Mouse (Mus musculus) midbrain, embryonic 13.5 days (tissue): ENCODE measurements around the gene Igtp. TPM values are rescaled to one million over a fixed set of nuclear protein-coding genes. Genes with fewer than 3 reads are reported as not detected.
A peak's percentile ranks its signal among the peaks of the same experiment; 100 is the strongest.

Source experiments
- ATAC-seq: fragments of 200-750 bp; cut with Nextera tagmentation; 2 replicates; pipeline ENCODE4 v1.8.0; 2017; ENCODE audit warnings: mild to moderate bottlenecking, moderate TSS enrichment, moderate library complexity
- H3K27ac ChIP-seq: fragments of 300-500 bp; sonication (generic); 2 replicates; pipeline ENCODE4 v1.5.1; 2015; ENCODE audit warnings: inconsistent platforms, mild to moderate bottlenecking, moderate library complexity
- H3K27me3 ChIP-seq: fragments of 300-500 bp; sonication (generic); 2 replicates; pipeline ENCODE4 v1.6.1; 2015; ENCODE audit warnings: mild to moderate bottlenecking, inconsistent platforms
- H3K36me3 ChIP-seq: fragments of 300-500 bp; sonication (generic); 2 replicates; pipeline ENCODE4 v1.6.1; 2015; ENCODE audit warnings: mild to moderate bottlenecking, inconsistent platforms
- H3K4me1 ChIP-seq: fragments of 300-500 bp; sonication (generic); replicated peaks from 2 replicates; pipeline ENCODE4 v1.6.1; 2015; ENCODE audit warnings: inconsistent platforms
- H3K4me2 ChIP-seq: fragments of 300-500 bp; sonication (generic); replicated peaks from 2 replicates; pipeline ENCODE4 v1.6.1; 2015; ENCODE audit warnings: moderate library complexity, mild to moderate bottlenecking, inconsistent platforms
- H3K4me3 ChIP-seq: fragments of 300-500 bp; sonication (generic); replicated peaks from 2 replicates; pipeline ENCODE4 v1.5.1; 2015; ENCODE audit warnings: mild to moderate bottlenecking, inconsistent platforms
- H3K9ac ChIP-seq: fragments of 300-500 bp; sonication (generic); replicated peaks from 2 replicates; pipeline ENCODE4 v1.6.1; 2015; ENCODE audit warnings: mild to moderate bottlenecking, inconsistent platforms
- H3K9me3 ChIP-seq: fragments of 300-500 bp; sonication (generic); 2 replicates; pipeline ENCODE4 v1.6.1; 2016; ENCODE audit warnings: mild to moderate bottlenecking, inconsistent platforms
- WGBS: fragments of 180-500 bp; shearing (Covaris S2); methylation state at CpG from one replicate; pipeline ENCODE4 v1.1.7; 2015; 5-methylcytosine and 5-hydroxymethylcytosine counted together
- polyA plus RNA-seq: library from polyadenylated mRNA; unstranded; fragments of >200 nt; fragmentation: Nextera tagmentation; extraction: Ambion mirVana; gene quantifications from 2 replicates; pipeline ENCODE4 v1.2.1, GENCODE M21; 2015

Gene Igtp
- polyA plus RNA-seq, 1 experiment from 2014 or later, result 1.3 TPM

GRCm38 (mm10) chr11:58238840-58239791 lies 39.8 kb downstream of the Igtp start:
- WGBS, result 2% methylated on average over 37 of the region's 37 CpGs
- ATAC-seq, result peak; percentile 95
- no peaks in the 10 kb centered on the region for H3K9me3 ChIP-seq

GRCm38 (mm10) chr11:58247294-58247693 lies 47.9 kb downstream of the Igtp start:
- Histone ChIP-seq H3K27ac (no peak overlapping the region), H3K27me3 (0 out of 2 replicates have a peak, but pooled peaks cover 3% of the 10 kb centered on the region), H3K9ac (no peak overlapping the region), H3K4me2 (no peak overlapping the region), H3K4me3 (no peak overlapping the region), H3K36me3 (no peaks in the 10 kb centered on the region), H3K4me1 (no peaks in the 10 kb centered on the region), H3K9me3 (no peaks in the 10 kb centered on the region)
- no peak for ATAC-seq
- 55% methylated on average over 4 of the region's 4 CpGs for WGBS

More at GRCm38 (mm10) chr11:58238840-58239791, 39.8 kb downstream of the Igtp start:
- Histone ChIP-seq H3K27ac (no peak overlapping the region), H3K27me3 (no peaks in the 10 kb centered on the region; the same call in 1 of the 2 replicates), H3K4me3 (peak overlapping the region; percentile 44), H3K4me1 (peaks cover 8% of the 10 kb centered on the region; the same call in 1 of the 2 replicates), H3K36me3 (no peaks in the 10 kb centered on the region), H3K4me2 (peak overlapping the region; percentile 61), H3K9ac (peak overlapping the region; percentile 53)

GRCm38 (mm10) chr11:58249203-58249981 lies 50.0 kb downstream of the Igtp start:
- no peak for ATAC-seq
- H3K4me1 ChIP-seq, result no peaks in the 10 kb centered on the region
- 0 out of 2 replicates have a peak, but pooled peaks cover 3% of the 10 kb centered on the region for H3K27me3 ChIP-seq
- no peak overlapping the region for H3K9ac ChIP-seq
- no peak overlapping the region for H3K4me2 ChIP-seq
- no peaks in the 10 kb centered on the region for H3K36me3 ChIP-seq
- H3K9me3 ChIP-seq, result no peaks in the 10 kb centered on the region
- no peak overlapping the region for H3K4me3 ChIP-seq
- WGBS, result 85% methylated on average over 7 of the region's 7 CpGs
- H3K27ac ChIP-seq, result no peak overlapping the region

GRCm38 (mm10) chr11:58250550-58250949 lies 51.2 kb downstream of the Igtp start:
- no peaks in the 10 kb centered on the region for H3K27me3 ChIP-seq

GRCm38 (mm10) chr11:58254411-58254810 lies 55.1 kb downstream of the Igtp start:
- H3K4me1 ChIP-seq, result no peaks in the 10 kb centered on the region

More at GRCm38 (mm10) chr11:58250550-58250949, 51.2 kb downstream of the Igtp start:
- H3K4me3 ChIP-seq, result no peak overlapping the region
- H3K36me3 ChIP-seq, result no peaks in the 10 kb centered on the region
- no peak overlapping the region for H3K4me2 ChIP-seq
- no peak for ATAC-seq
- WGBS, result 63% methylated on average over 5 of the region's 5 CpGs
- H3K27ac ChIP-seq, result no peak overlapping the region
- no peaks in the 10 kb centered on the region for H3K9me3 ChIP-seq
- H3K9ac ChIP-seq, result no peak overlapping the region
- no peaks in the 10 kb centered on the region for H3K4me1 ChIP-seq

More at GRCm38 (mm10) chr11:58254411-58254810, 55.1 kb downstream of the Igtp start:
- WGBS, result 95% methylated on average over 3 of the region's 3 CpGs
- Histone ChIP-seq H3K9ac (no peak overlapping the region), H3K27ac (no peak overlapping the region), H3K4me3 (no peak overlapping the region), H3K36me3 (no peaks in the 10 kb centered on the region), H3K27me3 (no peaks in the 10 kb centered on the region), H3K4me2 (no peak overlapping the region), H3K9me3 (no peaks in the 10 kb centered on the region)
- ATAC-seq, result no peak

Other genes with a start within 250 kb of the Igtp start
- 15.8 TPM in 2 replicates for gene Larp1, start 190.5 kb upstream of the Igtp start, polyA plus RNA-seq
- gene Gm12248, start 106.4 kb upstream of the Igtp start, polyA plus RNA-seq, result not detected in 2 replicates
- 117 and 120 TPM in 2 replicates for gene Cnot8, start 95.4 kb upstream of the Igtp start, polyA plus RNA-seq
- 17.5 and 19.1 TPM in 2 replicates for gene Gemin5, start 31.0 kb upstream of the Igtp start, polyA plus RNA-seq
- gene Mrpl22, start 27.9 kb upstream of the Igtp start, polyA plus RNA-seq, result 114 and 120 TPM in 2 replicates
- 0.67 and 0.98 TPM in 2 replicates for gene Irgm2, start 62 bp downstream of the Igtp start, polyA plus RNA-seq
- gene 4930438A08Rik, start 75.2 kb downstream of the Igtp start, polyA plus RNA-seq, result not detected in 2 replicates
- 26.0 and 28.8 TPM in 2 replicates for gene Zfp692, start 107.5 kb downstream of the Igtp start, polyA plus RNA-seq
- gene Zfp672, start 130.8 kb downstream of the Igtp start, polyA plus RNA-seq, result 38.6 and 39.7 TPM in 2 replicates
- gene Sh3bp5l, start 131.2 kb downstream of the Igtp start, polyA plus RNA-seq, result 48.4 and 50.7 TPM in 2 replicates
- gene Lypd8, start 179.5 kb downstream of the Igtp start, polyA plus RNA-seq, result 0.73 TPM in 1 of 2 replicates, not detected in the other
- not detected in 2 replicates for gene 1810065E05Rik, start 221.6 kb downstream of the Igtp start, polyA plus RNA-seq
- gene Gm12253, start 233.0 kb downstream of the Igtp start, polyA plus RNA-seq, result not detected in 2 replicates